Mouse (Mus musculus) heart, embryonic 15.5 days (tissue): Measurements from ENCODE around the gene Pla2g16. TPM values are rescaled to one million over a fixed set of nuclear protein-coding genes. Genes with fewer than 3 reads are reported as not detected.

Experiments used
- ATAC-seq: fragments of 200-750 bp; cut with Nextera tagmentation; replicated peaks from 2 replicates; pipeline ENCODE4 v1.8.0; 2017; ENCODE audit warnings: low read depth, moderate TSS enrichment; ENCODE audit not compliant: insufficient number of reproducible peaks, insufficient read depth, low FRiP score
- H3K27ac ChIP-seq: fragments of 300-500 bp; sonication (generic); 2 replicates; pipeline ENCODE4 v1.5.1; 2015; ENCODE audit warnings: mild to moderate bottlenecking, inconsistent platforms
- H3K27me3 ChIP-seq: fragments of 300-500 bp; sonication (generic); 2 replicates; pipeline ENCODE4 v1.6.1; 2015; ENCODE audit warnings: inconsistent platforms
- H3K36me3 ChIP-seq: fragments of 300-500 bp; sonication (generic); 2 replicates; pipeline ENCODE4 v1.6.1; 2015; ENCODE audit warnings: mild to moderate bottlenecking, inconsistent platforms
- H3K4me1 ChIP-seq: fragments of 300-500 bp; sonication (generic); replicated peaks from 2 replicates; pipeline ENCODE4 v1.6.1; 2015; ENCODE audit warnings: inconsistent platforms
- H3K4me2 ChIP-seq: fragments of 300-500 bp; sonication (generic); 2 replicates; pipeline ENCODE4 v1.6.1; 2015; ENCODE audit warnings: inconsistent platforms, mild to moderate bottlenecking, moderate library complexity
- H3K4me3 ChIP-seq: fragments of 300-500 bp; sonication (generic); 2 replicates; pipeline ENCODE4 v1.5.1; 2015; ENCODE audit warnings: mild to moderate bottlenecking, inconsistent platforms
- H3K9ac ChIP-seq: fragments of 300-500 bp; sonication (generic); 2 replicates; pipeline ENCODE4 v1.6.1; 2015; ENCODE audit warnings: mild to moderate bottlenecking, inconsistent platforms
- H3K9me3 ChIP-seq: fragments of 300-500 bp; sonication (generic); replicated peaks from 2 replicates; pipeline ENCODE4 v1.6.1; 2016; ENCODE audit warnings: inconsistent platforms
- WGBS: fragments of 180-500 bp; shearing (Covaris S2); methylation state at CpG from one replicate; pipeline ENCODE4 v1.1.7; 2015; ENCODE audit warnings: mixed read lengths; 5-methylcytosine and 5-hydroxymethylcytosine counted together
- polyA plus RNA-seq: library from polyadenylated mRNA; unstranded; fragments of >200 nt; fragmentation: Nextera tagmentation; extraction: Ambion mirVana; gene quantifications from 2 replicates; pipeline ENCODE4 v1.2.1, GENCODE M21; 2015

The Pla2g16 gene
- polyA plus RNA-seq, 1 experiment from 2014 or later, result 52.7 TPM

- H3K9ac ChIP-seq, result no peak overlapping the region
- no peaks in the 10 kb centered on the region for H3K36me3 ChIP-seq
- H3K9me3 ChIP-seq, result no peaks in the 10 kb centered on the region
- 81% methylated on average over 5 of the region's 5 CpGs for WGBS
- H3K4me3 ChIP-seq, result no peak overlapping the region
- peaks cover 11% of the 10 kb centered on the region for H3K4me1 ChIP-seq
- no peak overlapping the region for H3K4me2 ChIP-seq
- no peak overlapping the region for H3K27ac ChIP-seq
- H3K27me3 ChIP-seq, result peaks cover 17% of the 10 kb centered on the region; the same call in 1 of the 2 replicates
- no peak for ATAC-seq
These were observed 59.1 kb downstream of the Pla2g16 start for GRCm38 (mm10) chr19:7616231-7616930.

- H3K27me3 ChIP-seq, result peaks cover 10% of the 10 kb centered on the region; the same call in 1 of the 2 replicates
- 53% methylated on average over 3 of the region's 3 CpGs for WGBS
- H3K4me2 ChIP-seq, result no peak overlapping the region
- H3K9me3 ChIP-seq, result no peaks in the 10 kb centered on the region
- H3K27ac ChIP-seq, result no peak overlapping the region
- ATAC-seq, result no peak
- H3K4me3 ChIP-seq, result no peak overlapping the region
- no peaks in the 10 kb centered on the region for H3K36me3 ChIP-seq
- H3K4me1 ChIP-seq, result peaks cover 8% of the 10 kb centered on the region
- no peak overlapping the region for H3K9ac ChIP-seq
These were observed 59.8 kb downstream of the Pla2g16 start for GRCm38 (mm10) chr19:7617085-7617484.

- Histone ChIP-seq H3K4me3 (0 out of 2 replicates have a peak overlapping the region, but pooled peaks have one; percentile 22), H3K36me3 (no peaks in the 10 kb centered on the region), H3K27ac (no peak overlapping the region), H3K9ac (no peak overlapping the region), H3K4me2 (peak overlapping the region; percentile 42; the same call in 1 of the 2 replicates), H3K27me3 (peaks cover 6% of the 10 kb centered on the region; the same call in 1 of the 2 replicates), H3K9me3 (no peaks in the 10 kb centered on the region), H3K4me1 (0 out of 2 replicates have a peak, but pooled peaks cover 2% of the 10 kb centered on the region)
- 23% methylated on average over 7 of the region's 7 CpGs for WGBS
- ATAC-seq, result no peak
These were observed 60.4 kb downstream of the Pla2g16 start for GRCm38 (mm10) chr19:7617696-7618095.

- Histone ChIP-seq H3K4me3 (no peak overlapping the region), H3K27ac (no peak overlapping the region), H3K4me2 (no peak overlapping the region), H3K36me3 (no peaks in the 10 kb centered on the region), H3K27me3 (no peaks in the 10 kb centered on the region), H3K4me1 (no peaks in the 10 kb centered on the region), H3K9ac (no peak overlapping the region), H3K9me3 (no peaks in the 10 kb centered on the region)
- no peak for ATAC-seq
These were observed 75.8 kb downstream of the Pla2g16 start for GRCm38 (mm10) chr19:7633021-7633420.

- WGBS, result 44% methylated on average over 1 of the region's 1 CpGs
- no peak for ATAC-seq
- Histone ChIP-seq H3K4me2 (no peak overlapping the region), H3K27me3 (no peaks in the 10 kb centered on the region), H3K36me3 (no peaks in the 10 kb centered on the region), H3K9me3 (no peaks in the 10 kb centered on the region), H3K27ac (no peak overlapping the region), H3K9ac (no peak overlapping the region), H3K4me3 (no peak overlapping the region), H3K4me1 (no peaks in the 10 kb centered on the region)
These were observed 76.5 kb downstream of the Pla2g16 start for GRCm38 (mm10) chr19:7633786-7634185.

Other genes starting within 250 kb of the Pla2g16 start
- 26.4 and 38.1 TPM in 2 replicates for gene Mark2, start 215.6 kb upstream of the Pla2g16 start, polyA plus RNA-seq
- gene Spindoc, start 174.5 kb upstream of the Pla2g16 start, polyA plus RNA-seq, result 16.9 and 18.7 TPM in 2 replicates
- 3.3 and 4.7 TPM in 2 replicates for gene 2700081O15Rik, start 139.8 kb upstream of the Pla2g16 start, polyA plus RNA-seq
- 127 and 137 TPM in 2 replicates for gene Rtn3, start 74.2 kb upstream of the Pla2g16 start, polyA plus RNA-seq
- 8.7 and 9.0 TPM in 2 replicates for gene Atl3, start 63.4 kb upstream of the Pla2g16 start, polyA plus RNA-seq
- gene Lgals12, start 49.7 kb downstream of the Pla2g16 start, polyA plus RNA-seq, result 0.21 and 0.49 TPM in 2 replicates
- gene Hrasls5, start 55.1 kb downstream of the Pla2g16 start, polyA plus RNA-seq, result not detected in 2 replicates
- gene Slc22a19, start 153.9 kb downstream of the Pla2g16 start, polyA plus RNA-seq, result 0.09 TPM in 1 of 2 replicates, not detected in the other
- gene Slc22a26, start 245.2 kb downstream of the Pla2g16 start, polyA plus RNA-seq, result not detected in 2 replicates